Mouse (Mus musculus): ENCODE results near the gene Mpzl1.
A peak's percentile ranks its signal among the peaks of the same experiment; 100 is the strongest.
"Not testable (repeated sequence)": the region's sequence is repeated elsewhere in the genome, so short reads cannot be mapped to it uniquely, and the experiment has no call there.

The Mpzl1 gene

GRCm38 (mm10) chr1:165634151-165634884, at the start of gene Mpzl1:
Gene Mpzl1, minus strand, starts transcription at chr1:165634538.
- DNase-seq (ENCODE audit: low spot score) = peak; percentile 96

GRCm38 (mm10) chr1:165682056-165682853, 47.9 kb upstream of the Mpzl1 start:
- DNase-seq (ENCODE audit: low spot score) = no peak

GRCm38 (mm10) chr1:165681045-165681794, 46.9 kb upstream of the Mpzl1 start:
- no peak for DNase-seq (ENCODE audit: low spot score)

- DNase-seq (ENCODE audit: low spot score) = not testable (repeated sequence)
Measured at GRCm38 (mm10) chr1:165680086-165680485, 45.7 kb upstream of the Mpzl1 start.

GRCm38 (mm10) chr1:165679618-165679997, 45.3 kb upstream of the Mpzl1 start:
- DNase-seq (ENCODE audit: low spot score) = no peak

- no peak for DNase-seq (ENCODE audit: low spot score)
Measured at GRCm38 (mm10) chr1:165678861-165679617, 44.7 kb upstream of the Mpzl1 start.

GRCm38 (mm10) chr1:165677558-165677957, 43.2 kb upstream of the Mpzl1 start:
- DNase-seq (ENCODE audit: low spot score) = no peak

- no peak for DNase-seq (ENCODE audit: low spot score)
Measured at GRCm38 (mm10) chr1:165676993-165677392, 42.7 kb upstream of the Mpzl1 start.

- DNase-seq (ENCODE audit: low spot score) = no peak
Measured at GRCm38 (mm10) chr1:165675167-165675566, 40.8 kb upstream of the Mpzl1 start.

GRCm38 (mm10) chr1:165672355-165672754, 38.0 kb upstream of the Mpzl1 start:
- DNase-seq (ENCODE audit: low spot score) = no peak

GRCm38 (mm10) chr1:165670056-165670455, 35.7 kb upstream of the Mpzl1 start:
- DNase-seq (ENCODE audit: low spot score) = no peak

GRCm38 (mm10) chr1:165668904-165669303, 34.6 kb upstream of the Mpzl1 start:
- DNase-seq (ENCODE audit: low spot score) = no peak

GRCm38 (mm10) chr1:165667380-165667779, 33.0 kb upstream of the Mpzl1 start:
- no peak for DNase-seq (ENCODE audit: low spot score)

- no peak for DNase-seq (ENCODE audit: low spot score)
Measured at GRCm38 (mm10) chr1:165666944-165667343, 32.6 kb upstream of the Mpzl1 start.

GRCm38 (mm10) chr1:165665758-165666157, 31.4 kb upstream of the Mpzl1 start:
- no peak for DNase-seq (ENCODE audit: low spot score)

- DNase-seq (ENCODE audit: low spot score) = no peak
Measured at GRCm38 (mm10) chr1:165663277-165663676, 28.9 kb upstream of the Mpzl1 start.

- DNase-seq (ENCODE audit: low spot score) = no peak
Measured at GRCm38 (mm10) chr1:165662426-165663192, 28.3 kb upstream of the Mpzl1 start.

GRCm38 (mm10) chr1:165661725-165662124, 27.4 kb upstream of the Mpzl1 start:
- DNase-seq (ENCODE audit: low spot score) = no peak

- no peak for DNase-seq (ENCODE audit: low spot score)
Measured at GRCm38 (mm10) chr1:165661191-165661590, 26.9 kb upstream of the Mpzl1 start.

GRCm38 (mm10) chr1:165660774-165661173, 26.4 kb upstream of the Mpzl1 start:
- no peak for DNase-seq (ENCODE audit: low spot score)

- DNase-seq (ENCODE audit: low spot score) = no peak
Measured at GRCm38 (mm10) chr1:165658602-165659001, 24.3 kb upstream of the Mpzl1 start.

Measured in ovary, postnatal 10 days (tissue).